Mouse (Mus musculus) heart, postnatal 0 days (tissue): ENCODE data around the gene Cisd2.

ENCODE experiments used
- CTCF ChIP-seq: IDR thresholded peaks from 2 replicates; pipeline ENCODE4 v1.5.1; 2016; ENCODE audit warnings: antibody characterized with exemption, control low read depth, low read depth
- EP300 ChIP-seq: IDR thresholded peaks from 2 replicates; pipeline ENCODE4 v1.6.1; 2016; ENCODE audit warnings: antibody characterized with exemption, low read depth

DNA sequence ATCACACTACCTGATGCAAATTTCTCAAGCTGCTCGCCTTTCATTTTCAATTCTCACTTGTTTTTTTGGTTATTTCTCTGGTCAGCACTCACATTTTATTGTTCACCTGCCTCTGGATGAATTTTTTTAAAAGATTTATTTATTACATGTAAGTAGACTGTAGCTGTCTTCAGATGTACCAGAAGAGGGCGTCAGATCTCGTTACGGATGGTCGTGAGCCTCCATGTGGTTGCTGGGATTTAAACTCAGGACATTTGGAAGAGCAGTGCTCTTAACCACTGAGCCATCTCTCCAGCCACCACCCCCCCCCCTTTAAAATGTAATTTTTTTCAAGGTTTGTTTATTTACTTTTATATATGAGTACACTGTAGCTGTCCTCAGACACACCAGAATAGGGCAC lies 19.9 kb downstream of the Cisd2 start:
- 0 out of 2 replicates have a peak, but pooled peaks have one; percentile 12 for TF ChIP-seq CTCF
- no peak for TF ChIP-seq EP300
